Mouse (Mus musculus) heart, embryonic 13.5 days (tissue): ENCODE measurements at regions not wholly inside any gene's neighbourhood (a gene's known extent, or its start where the extent isn't known, plus 50 kb on each side); places are given as distances from the start of the nearest gene placed in this dataset.

Experiments used
- ATAC-seq: fragments of 200-750 bp; cut with Nextera tagmentation; 2 replicates; pipeline ENCODE4 v1.8.0; 2017; ENCODE audit warnings: moderate TSS enrichment; ENCODE audit not compliant: insufficient number of reproducible peaks, low FRiP score, low TSS enrichment; ENCODE audit errors: extremely low read depth
- H3K27ac ChIP-seq: fragments of 300-500 bp; sonication (generic); replicated peaks from 2 replicates; pipeline ENCODE4 v1.5.1; 2015; ENCODE audit warnings: moderate library complexity, mild to moderate bottlenecking, inconsistent platforms
- H3K27me3 ChIP-seq: fragments of 300-500 bp; sonication (generic); replicated peaks from 2 replicates; pipeline ENCODE4 v1.6.1; 2015; ENCODE audit warnings: mild to moderate bottlenecking, inconsistent platforms
- H3K36me3 ChIP-seq: fragments of 300-500 bp; sonication (generic); 2 replicates; pipeline ENCODE4 v1.6.1; 2015; ENCODE audit warnings: mild to moderate bottlenecking, inconsistent platforms
- H3K4me1 ChIP-seq: fragments of 300-500 bp; sonication (generic); 2 replicates; pipeline ENCODE4 v1.6.1; 2015; ENCODE audit warnings: inconsistent platforms
- H3K4me2 ChIP-seq: fragments of 300-500 bp; sonication (generic); 2 replicates; pipeline ENCODE4 v1.6.1; 2015; ENCODE audit warnings: inconsistent platforms, mild to moderate bottlenecking, moderate library complexity
- H3K4me3 ChIP-seq: fragments of 300-500 bp; sonication (generic); 2 replicates; pipeline ENCODE4 v1.5.1; 2015; ENCODE audit warnings: moderate library complexity, mild to moderate bottlenecking, inconsistent platforms
- H3K9ac ChIP-seq: fragments of 300-500 bp; sonication (generic); 2 replicates; pipeline ENCODE4 v1.6.1; 2015; ENCODE audit warnings: inconsistent platforms, mild to moderate bottlenecking, moderate library complexity
- H3K9me3 ChIP-seq: fragments of 300-500 bp; sonication (generic); 2 replicates; pipeline ENCODE4 v1.6.1; 2016; ENCODE audit warnings: inconsistent platforms
- WGBS: fragments of 180-500 bp; shearing (Covaris S2); methylation state at CpG from one replicate; pipeline ENCODE4 v1.1.7; 2015; ENCODE audit warnings: mixed read lengths; 5-methylcytosine and 5-hydroxymethylcytosine counted together

- Histone ChIP-seq H3K27me3 (no peaks in the 10 kb centered on the region), H3K9ac (no peak overlapping the region), H3K36me3 (no peaks in the 10 kb centered on the region), H3K4me1 (peaks cover 4% of the 10 kb centered on the region; the same call in 1 of the 2 replicates), H3K4me3 (no peak overlapping the region), H3K9me3 (peaks cover 5% of the 10 kb centered on the region; the same call in 1 of the 2 replicates), H3K27ac (no peak overlapping the region), H3K4me2 (no peak overlapping the region)
- ATAC-seq = no peak
- 78% methylated on average over 3 of the region's 3 CpGs for WGBS
These were observed 176.4 kb upstream of the Azi2 start for GRCm38 (mm10) chr9:117863944-117864343.

DNA sequence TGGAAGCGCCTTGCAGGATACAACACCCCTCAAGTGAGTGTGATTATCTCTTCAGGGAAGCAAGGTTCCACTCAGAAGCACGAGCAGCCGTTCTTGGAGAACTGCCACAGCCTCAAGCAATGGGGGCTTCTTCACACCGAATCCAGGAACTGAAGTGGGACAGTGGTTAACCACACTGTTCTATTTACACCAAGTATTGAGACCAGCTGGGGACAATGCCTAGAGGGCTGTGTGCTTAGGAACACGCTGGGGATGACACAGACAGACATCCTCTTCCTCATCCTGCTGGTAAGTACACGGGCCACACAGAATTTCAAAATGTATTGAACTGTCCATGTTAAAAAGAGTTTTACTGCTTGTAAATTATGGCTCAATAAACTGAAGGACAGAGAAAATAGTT, 177.0 kb upstream of the Azi2 start:
- ATAC-seq = no peak
- no peak overlapping the region for H3K4me2 ChIP-seq
- H3K4me1 ChIP-seq = peaks cover 4% of the 10 kb centered on the region; the same call in 1 of the 2 replicates
- H3K9me3 ChIP-seq = peaks cover 5% of the 10 kb centered on the region; the same call in 1 of the 2 replicates
- no peak overlapping the region for H3K4me3 ChIP-seq
- WGBS = 79% methylated on average over 6 of the region's 6 CpGs
- H3K9ac ChIP-seq = no peak overlapping the region
- H3K27me3 ChIP-seq = no peaks in the 10 kb centered on the region
- no peak overlapping the region for H3K27ac ChIP-seq
- no peaks in the 10 kb centered on the region for H3K36me3 ChIP-seq

DNA sequence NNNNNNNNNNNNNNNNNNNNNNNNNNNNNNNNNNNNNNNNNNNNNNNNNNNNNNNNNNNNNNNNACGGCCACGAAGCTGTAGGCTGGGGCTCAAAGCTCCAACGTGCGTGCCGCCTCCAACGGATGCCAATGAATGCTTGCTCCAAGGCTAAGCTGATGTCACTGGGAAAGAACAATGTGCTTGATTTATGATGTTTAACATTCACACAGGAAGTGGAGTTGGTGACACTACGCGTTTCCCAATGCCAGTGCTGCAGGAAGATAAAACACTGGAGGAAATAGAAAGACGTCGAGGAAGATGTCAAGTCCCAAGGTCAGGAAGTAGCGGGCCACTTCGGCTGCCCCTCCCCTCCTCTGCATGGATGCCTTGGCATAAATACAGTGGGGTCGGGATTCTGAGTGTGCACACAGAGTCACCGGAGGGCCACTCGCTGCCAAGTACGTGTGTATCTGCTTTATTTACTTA, 180.7 kb upstream of the Azi2 start:
- no peak for ATAC-seq
- Histone ChIP-seq H3K27ac (no peak overlapping the region), H3K4me2 (no peak overlapping the region), H3K9ac (no peak overlapping the region), H3K4me1 (peaks cover 4% of the 10 kb centered on the region; the same call in 1 of the 2 replicates), H3K27me3 (no peaks in the 10 kb centered on the region), H3K36me3 (no peaks in the 10 kb centered on the region), H3K4me3 (no peak overlapping the region), H3K9me3 (peaks cover 4% of the 10 kb centered on the region; the same call in 1 of the 2 replicates)
- WGBS = 59% methylated on average over 16 of the region's 16 CpGs

- no peaks in the 10 kb centered on the region for H3K4me1 ChIP-seq
- H3K9me3 ChIP-seq = no peaks in the 10 kb centered on the region
- H3K4me3 ChIP-seq = no peak overlapping the region
- WGBS = 70% methylated on average over 4 of the region's 4 CpGs
- no peak overlapping the region for H3K27ac ChIP-seq
- no peak overlapping the region for H3K9ac ChIP-seq
- H3K36me3 ChIP-seq = no peaks in the 10 kb centered on the region
- ATAC-seq = no peak
- H3K27me3 ChIP-seq = no peaks in the 10 kb centered on the region
- no peak overlapping the region for H3K4me2 ChIP-seq
These were observed 196.8 kb upstream of the Azi2 start for GRCm38 (mm10) chr9:117843531-117843930.

- Histone ChIP-seq H3K4me2 (no peak overlapping the region), H3K27me3 (no peaks in the 10 kb centered on the region)
These were observed 203.5 kb upstream of the Azi2 start for GRCm38 (mm10) chr9:117836696-117837380.

GRCm38 (mm10) chr9:117833586-117833985, 203.9 kb upstream of the Rbms3 start:
- no peak for ATAC-seq
- WGBS = 46% methylated on average over 6 of the region's 6 CpGs

More at GRCm38 (mm10) chr9:117836696-117837380, 203.5 kb upstream of the Azi2 start:
- no peak overlapping the region for H3K4me3 ChIP-seq
- H3K9me3 ChIP-seq = no peaks in the 10 kb centered on the region
- H3K4me1 ChIP-seq = no peaks in the 10 kb centered on the region
- no peak overlapping the region for H3K9ac ChIP-seq
- H3K36me3 ChIP-seq = no peaks in the 10 kb centered on the region
- H3K27ac ChIP-seq = no peak overlapping the region
- no peak for ATAC-seq
- WGBS = 68% methylated on average over 12 of the region's 12 CpGs

GRCm38 (mm10) chr9:117814661-117815060, 184.9 kb upstream of the Rbms3 start:
- no peak overlapping the region for H3K9ac ChIP-seq
- 55% methylated on average over 4 of the region's 4 CpGs for WGBS
- no peaks in the 10 kb centered on the region for H3K27me3 ChIP-seq
- no peak overlapping the region for H3K27ac ChIP-seq
- ATAC-seq = no peak
- no peaks in the 10 kb centered on the region for H3K4me1 ChIP-seq
- H3K4me2 ChIP-seq = no peak overlapping the region
- H3K4me3 ChIP-seq = no peak overlapping the region
- no peaks in the 10 kb centered on the region for H3K9me3 ChIP-seq
- H3K36me3 ChIP-seq = no peaks in the 10 kb centered on the region

More at GRCm38 (mm10) chr9:117833586-117833985, 203.9 kb upstream of the Rbms3 start:
- H3K27me3 ChIP-seq = no peaks in the 10 kb centered on the region
- 0 out of 2 replicates have a peak, but pooled peaks cover 5% of the 10 kb centered on the region for H3K9me3 ChIP-seq
- no peaks in the 10 kb centered on the region for H3K36me3 ChIP-seq
- no peak overlapping the region for H3K4me2 ChIP-seq
- no peak overlapping the region for H3K4me3 ChIP-seq
- no peak overlapping the region for H3K27ac ChIP-seq
- H3K4me1 ChIP-seq = no peaks in the 10 kb centered on the region
- no peak overlapping the region for H3K9ac ChIP-seq

DNA sequence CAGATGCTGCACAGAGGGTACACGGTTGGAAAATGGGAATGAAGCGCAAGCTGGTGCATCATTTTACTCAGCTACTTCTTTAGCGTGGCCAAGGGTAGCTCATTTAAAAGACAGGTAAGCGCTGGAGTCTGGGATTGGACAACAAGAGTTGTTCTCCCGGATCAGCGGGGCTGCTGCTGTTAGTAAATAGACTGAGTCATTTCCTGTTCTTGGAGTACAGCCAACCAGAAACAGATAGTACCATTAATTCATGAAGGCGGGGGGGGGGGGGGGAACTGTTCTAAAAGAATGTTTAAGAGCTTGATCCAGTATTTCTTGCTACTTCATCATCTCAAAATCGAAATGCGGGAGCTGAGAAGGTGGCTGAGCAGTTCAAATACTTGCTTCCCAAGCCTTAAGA, 183.5 kb upstream of the Rbms3 start:
- H3K4me2 ChIP-seq = no peak overlapping the region
- no peaks in the 10 kb centered on the region for H3K4me1 ChIP-seq
- H3K4me3 ChIP-seq = no peak overlapping the region
- no peak overlapping the region for H3K27ac ChIP-seq
- no peaks in the 10 kb centered on the region for H3K9me3 ChIP-seq
- H3K36me3 ChIP-seq = no peaks in the 10 kb centered on the region
- ATAC-seq = no peak
- H3K27me3 ChIP-seq = no peaks in the 10 kb centered on the region
- H3K9ac ChIP-seq = no peak overlapping the region
- 76% methylated on average over 9 of the region's 9 CpGs for WGBS

GRCm38 (mm10) chr9:117805812-117806211, 176.1 kb upstream of the Rbms3 start:
- H3K36me3 ChIP-seq = no peaks in the 10 kb centered on the region
- no peak overlapping the region for H3K27ac ChIP-seq
- H3K4me2 ChIP-seq = no peak overlapping the region
- WGBS = 71% methylated on average over 9 of the region's 9 CpGs
- no peaks in the 10 kb centered on the region for H3K9me3 ChIP-seq
- no peak overlapping the region for H3K9ac ChIP-seq
- H3K27me3 ChIP-seq = no peaks in the 10 kb centered on the region
- no peaks in the 10 kb centered on the region for H3K4me1 ChIP-seq
- no peak for ATAC-seq
- H3K4me3 ChIP-seq = no peak overlapping the region

DNA sequence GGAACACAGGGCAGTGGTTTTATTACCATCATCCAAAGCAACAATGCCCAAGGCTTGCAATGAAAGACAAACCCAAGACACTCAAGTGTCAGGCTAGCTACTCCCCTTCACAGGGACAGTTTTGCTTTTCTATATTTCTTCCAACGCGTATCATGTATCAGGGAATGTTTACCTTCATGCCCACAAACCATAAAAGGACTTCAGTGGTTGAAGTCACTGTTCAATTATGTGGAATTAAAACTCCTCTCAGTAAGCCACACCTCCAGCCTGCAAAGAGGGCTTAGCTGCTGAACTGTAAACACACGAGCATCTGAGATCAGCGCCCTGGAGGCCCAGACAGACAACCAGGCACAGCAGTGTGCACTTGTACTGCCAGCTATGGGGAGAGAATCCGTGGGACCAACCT, 154.5 kb upstream of the Rbms3 start:
- no peak for ATAC-seq

DNA sequence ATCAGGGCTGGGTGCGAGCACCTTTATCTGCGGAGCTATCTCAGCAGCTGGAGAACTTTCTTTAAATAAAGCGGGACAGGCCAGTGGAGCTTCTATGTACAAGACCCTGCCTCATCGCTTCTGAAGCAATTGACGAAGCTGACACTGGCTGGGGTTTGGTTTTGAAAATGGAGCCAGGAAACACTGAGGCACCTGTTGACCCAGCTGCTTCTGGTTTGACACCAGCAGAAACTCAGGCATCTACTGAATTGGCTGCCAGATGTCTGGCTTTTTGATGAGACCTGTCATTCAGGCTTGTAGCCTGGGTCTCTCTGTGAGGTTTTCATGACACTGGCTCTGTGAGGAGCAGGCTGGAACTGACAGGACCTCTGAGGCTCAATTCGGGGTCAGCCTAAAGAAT, 124.9 kb upstream of the Rbms3 start:
- no peak overlapping the region for H3K27ac ChIP-seq

More for the DNA sequence above, 154.5 kb upstream of the Rbms3 start:
- Histone ChIP-seq H3K4me1 (no peaks in the 10 kb centered on the region), H3K9me3 (no peaks in the 10 kb centered on the region), H3K4me3 (no peak overlapping the region), H3K9ac (no peak overlapping the region), H3K4me2 (no peak overlapping the region), H3K36me3 (no peaks in the 10 kb centered on the region), H3K27me3 (no peaks in the 10 kb centered on the region), H3K27ac (no peak overlapping the region)
- WGBS = 69% methylated on average over 5 of the region's 5 CpGs

DNA sequence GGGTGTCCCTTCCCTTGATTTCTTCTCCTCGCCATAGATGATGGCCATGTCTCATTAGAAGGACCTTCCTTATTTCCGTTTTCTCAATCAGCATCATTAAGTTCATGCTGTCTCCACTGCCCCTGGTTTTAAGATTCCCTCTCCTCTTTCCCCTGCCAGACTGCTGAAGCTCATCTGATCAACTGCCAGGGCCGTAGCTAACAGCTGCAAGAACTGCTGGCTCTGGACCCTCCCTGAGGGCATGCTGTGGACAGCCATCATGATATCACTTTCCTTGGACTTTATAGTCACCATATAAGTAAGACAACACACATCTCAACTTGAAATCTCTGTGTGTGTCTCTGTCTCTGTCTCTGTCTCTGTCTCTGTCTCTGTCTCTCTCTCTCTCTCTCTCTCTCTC, 123.8 kb upstream of the Rbms3 start:
- Histone ChIP-seq H3K27me3 (no peaks in the 10 kb centered on the region), H3K27ac (no peak overlapping the region), H3K4me2 (no peak overlapping the region), H3K4me1 (no peaks in the 10 kb centered on the region), H3K9me3 (no peaks in the 10 kb centered on the region), H3K9ac (no peak overlapping the region), H3K4me3 (no peak overlapping the region), H3K36me3 (no peaks in the 10 kb centered on the region)
- WGBS = 70% methylated on average over 3 of the region's 3 CpGs
- no peak for ATAC-seq

More for the DNA sequence above, 124.9 kb upstream of the Rbms3 start:
- Histone ChIP-seq H3K36me3 (no peaks in the 10 kb centered on the region), H3K27me3 (no peaks in the 10 kb centered on the region), H3K9ac (no peak overlapping the region), H3K4me3 (no peak overlapping the region), H3K9me3 (no peaks in the 10 kb centered on the region), H3K4me1 (no peaks in the 10 kb centered on the region), H3K4me2 (no peak overlapping the region)
- no peak for ATAC-seq
- WGBS = 77% methylated on average over 6 of the region's 6 CpGs
